Mouse (Mus musculus): ENCODE data around the gene Abraxas2. TPM values are rescaled to one million over a fixed set of nuclear protein-coding genes. Genes with fewer than 3 reads are reported as not detected.

Gene Abraxas2
- polyA plus RNA-seq, 1 experiment from 2014 or later = 50.4 TPM

GRCm38 (mm10) chr7:132921971-132922370, 62.9 kb downstream of the Abraxas2 start:
- 62% methylated on average over 3 of the region's 3 CpGs for WGBS
- no peak for ATAC-seq (ENCODE audit: low FRiP score, low read depth)
- no peak overlapping the region for H3K4me2 ChIP-seq (replicated peaks)
- peaks cover 6% of the 10 kb centered on the region; the same call in 1 of the 2 replicates for H3K9me3 ChIP-seq
- no peak overlapping the region for H3K27ac ChIP-seq
- H3K4me1 ChIP-seq = no peaks in the 10 kb centered on the region
- no peaks in the 10 kb centered on the region for H3K27me3 ChIP-seq
- no peak overlapping the region for H3K9ac ChIP-seq
- no peaks in the 10 kb centered on the region for H3K36me3 ChIP-seq
- no peak overlapping the region for H3K4me3 ChIP-seq

GRCm38 (mm10) chr7:132925227-132925626, 66.2 kb downstream of the Abraxas2 start:
- H3K4me3 ChIP-seq = no peak overlapping the region
- H3K9ac ChIP-seq = no peak overlapping the region
- ATAC-seq (ENCODE audit: low FRiP score, low read depth) = no peak
- H3K4me2 ChIP-seq (replicated peaks) = no peak overlapping the region
- H3K27me3 ChIP-seq = no peaks in the 10 kb centered on the region
- no peak overlapping the region for H3K27ac ChIP-seq
- no peaks in the 10 kb centered on the region for H3K9me3 ChIP-seq
- peaks cover 3% of the 10 kb centered on the region for H3K4me1 ChIP-seq
- 80% methylated on average over 2 of the region's 2 CpGs for WGBS
- no peaks in the 10 kb centered on the region for H3K36me3 ChIP-seq

GRCm38 (mm10) chr7:132927201-132927600, 68.2 kb downstream of the Abraxas2 start:
- Histone ChIP-seq H3K27ac (no peak overlapping the region), H3K9ac (no peak overlapping the region), H3K4me2 (replicated peaks) (no peak overlapping the region), H3K36me3 (no peaks in the 10 kb centered on the region), H3K27me3 (no peaks in the 10 kb centered on the region), H3K4me3 (no peak overlapping the region), H3K4me1 (peaks cover 6% of the 10 kb centered on the region), H3K9me3 (no peaks in the 10 kb centered on the region)
- no peak for ATAC-seq (ENCODE audit: low FRiP score, low read depth)
- 57% methylated on average over 3 of the region's 3 CpGs for WGBS

GRCm38 (mm10) chr7:132930055-132930454, 71.0 kb downstream of the Abraxas2 start:
- H3K4me2 ChIP-seq (replicated peaks) = peak overlapping the region; percentile 71
- H3K9me3 ChIP-seq = no peaks in the 10 kb centered on the region
- H3K9ac ChIP-seq = peak overlapping the region; percentile 99
- no peaks in the 10 kb centered on the region for H3K36me3 ChIP-seq
- H3K4me1 ChIP-seq = peaks cover 16% of the 10 kb centered on the region
- 84% methylated on average over 5 of the region's 5 CpGs for WGBS
- H3K4me3 ChIP-seq = peak overlapping the region; percentile 95
- no peak for ATAC-seq (ENCODE audit: low FRiP score, low read depth)
- no peak overlapping the region for H3K27ac ChIP-seq
- no peaks in the 10 kb centered on the region for H3K27me3 ChIP-seq

- H3K4me1 ChIP-seq = peaks cover 16% of the 10 kb centered on the region
- peak within 1 kb of the TSS; percentile 79 for H3K4me2 ChIP-seq (replicated peaks)
- H3K27me3 ChIP-seq = no peaks in the 10 kb centered on the region
- peak within 1 kb of the TSS; percentile 99 for H3K9ac ChIP-seq
- peak within 1 kb of the TSS; percentile 95 for H3K4me3 ChIP-seq
- under 1% methylated on average over 73 of the region's 93 CpGs for WGBS
- H3K27ac ChIP-seq = peak within 1 kb of the TSS; percentile 97
- no peaks in the 10 kb centered on the region for H3K9me3 ChIP-seq
- peak; percentile 100 for ATAC-seq (ENCODE audit: low FRiP score, low read depth)
- no peaks in the 10 kb centered on the region for H3K36me3 ChIP-seq
Observed at GRCm38 (mm10) chr7:132930850-132931559, 72.0 kb downstream of the Abraxas2 start, which contains the start of gene Zranb1. Gene Zranb1 (plus strand): TSS chr7:132931142.

GRCm38 (mm10) chr7:132931560-132932351, 72.7 kb downstream of the Abraxas2 start:
- Histone ChIP-seq H3K9ac (peak overlapping the region; percentile 99), H3K4me3 (peak overlapping the region; percentile 95), H3K4me1 (peaks cover 16% of the 10 kb centered on the region), H3K27ac (peak overlapping the region; percentile 97), H3K4me2 (replicated peaks) (peak overlapping the region; percentile 79), H3K36me3 (no peaks in the 10 kb centered on the region), H3K9me3 (no peaks in the 10 kb centered on the region), H3K27me3 (no peaks in the 10 kb centered on the region)
- under 1% methylated on average over 52 of the region's 55 CpGs for WGBS
- ATAC-seq (ENCODE audit: low FRiP score, low read depth) = no peak

GRCm38 (mm10) chr7:132933331-132933730, 74.3 kb downstream of the Abraxas2 start:
- Histone ChIP-seq H3K27me3 (no peaks in the 10 kb centered on the region), H3K36me3 (no peaks in the 10 kb centered on the region), H3K9me3 (no peaks in the 10 kb centered on the region), H3K27ac (no peak overlapping the region), H3K4me2 (replicated peaks) (no peak overlapping the region), H3K9ac (no peak overlapping the region), H3K4me3 (no peak overlapping the region), H3K4me1 (peaks cover 16% of the 10 kb centered on the region)
- 90% methylated on average over 1 of the region's 1 CpGs for WGBS
- ATAC-seq (ENCODE audit: low FRiP score, low read depth) = no peak

Other genes with a start within 250 kb of the Abraxas2 start
- gene Lhpp, start 248.6 kb upstream of the Abraxas2 start, polyA plus RNA-seq (2015; fragmentation: Nextera tagmentation; extraction: Ambion mirVana) = 21.7 and 22.6 TPM in 2 replicates
- gene Fam53b, start 45.3 kb upstream of the Abraxas2 start, polyA plus RNA-seq (2015; fragmentation: Nextera tagmentation; extraction: Ambion mirVana) = 25.4 and 26.4 TPM in 2 replicates
- gene Eef1akmt2, start 6.6 kb upstream of the Abraxas2 start, polyA plus RNA-seq (2015; fragmentation: Nextera tagmentation; extraction: Ambion mirVana) = 76.0 and 78.3 TPM in 2 replicates
- 14.9 and 15.7 TPM in 2 replicates for gene Zranb1, start 71.9 kb downstream of the Abraxas2 start, polyA plus RNA-seq (2015; fragmentation: Nextera tagmentation; extraction: Ambion mirVana)